Mouse (Mus musculus) liver, adult 2 months (tissue): Measurements from ENCODE around the gene Mocs3. TPM values are rescaled to one million over a fixed set of nuclear protein-coding genes. Genes with fewer than 3 reads are reported as not detected.

Experiments
- DNase-seq: peaks from one replicate; pipeline ENCODE4 v3.0.0-alpha.2; 2011; ENCODE audit warnings: low read depth, low spot score; ENCODE audit errors: extremely low read depth
- H3K27ac ChIP-seq: fragments of 200-500 bp; replicated peaks from 2 replicates; pipeline ENCODE4 v1.5.1; 2012; ENCODE audit warnings: low read depth, mild to moderate bottlenecking, control low read depth, inconsistent platforms, low read length; ENCODE audit not compliant: insufficient read depth
- H3K27me3 ChIP-seq: fragments of 200-500 bp; 2 replicates; pipeline ENCODE4 v1.6.1; 2012; ENCODE audit warnings: mild to moderate bottlenecking, moderate library complexity, low read length, inconsistent platforms; ENCODE audit not compliant: control insufficient read depth, insufficient read depth
- H3K36me3 ChIP-seq: fragments of 200-500 bp; 2 replicates; pipeline ENCODE4 v1.6.1; 2012; ENCODE audit warnings: low read length, inconsistent platforms; ENCODE audit not compliant: control insufficient read depth, insufficient read depth
- H3K4me1 ChIP-seq: fragments of 200-500 bp; 2 replicates; pipeline ENCODE4 v1.6.1; 2011; ENCODE audit warnings: low read length; ENCODE audit not compliant: control insufficient read depth, insufficient read depth
- H3K4me3 ChIP-seq: fragments of 200-500 bp; 2 replicates; pipeline ENCODE4 v1.5.1; 2011; ENCODE audit warnings: low read depth, mild to moderate bottlenecking, control low read depth, low read length, moderate library complexity; ENCODE audit not compliant: insufficient read depth
- H3K79me2 ChIP-seq: fragments of 200-500 bp; 2 replicates; pipeline ENCODE4 v1.6.1; 2012; ENCODE audit warnings: inconsistent platforms, mild to moderate bottlenecking, low read length, moderate library complexity; ENCODE audit not compliant: control insufficient read depth, insufficient read depth
- H3K9ac ChIP-seq: fragments of 200-500 bp; 2 replicates; pipeline ENCODE4 v1.6.1; 2012; ENCODE audit warnings: low read depth, mild to moderate bottlenecking, control low read depth, inconsistent platforms, low read length
- CTCF ChIP-seq: fragments of 200-500 bp; IDR thresholded peaks from 2 replicates; pipeline ENCODE4 v1.5.1; 2011; ENCODE audit warnings: low read depth, low read length, control low read depth
- POLR2A ChIP-seq: fragments of 200-500 bp; IDR thresholded peaks from 2 replicates; pipeline ENCODE4 v1.6.1; 2011; ENCODE audit warnings: low read length, control low read depth; ENCODE audit not compliant: insufficient read depth; ENCODE audit errors: extremely low read depth
- WGBS: fragments of 180-500 bp; shearing (Covaris S2); methylation state at CpG from one replicate; pipeline ENCODE4 v1.1.7; 2018; 5-methylcytosine and 5-hydroxymethylcytosine counted together
- polyA plus RNA-seq: library from polyadenylated mRNA; depleted of rRNA; stranded (reverse); fragments of >200 nt; gene quantifications from 2 replicates; pipeline ENCODE4 v1.2.3, GENCODE M21; 2012
- total RNA-seq: library from RNA; depleted of rRNA; stranded (reverse); fragments of >200 nt; gene quantifications from 2 replicates; pipeline ENCODE4 v1.2.3, GENCODE M21; 2014

Gene Mocs3
- total and polyA plus RNA-seq, 2 experiments, result 5.9 to 16.8 TPM

DNA sequence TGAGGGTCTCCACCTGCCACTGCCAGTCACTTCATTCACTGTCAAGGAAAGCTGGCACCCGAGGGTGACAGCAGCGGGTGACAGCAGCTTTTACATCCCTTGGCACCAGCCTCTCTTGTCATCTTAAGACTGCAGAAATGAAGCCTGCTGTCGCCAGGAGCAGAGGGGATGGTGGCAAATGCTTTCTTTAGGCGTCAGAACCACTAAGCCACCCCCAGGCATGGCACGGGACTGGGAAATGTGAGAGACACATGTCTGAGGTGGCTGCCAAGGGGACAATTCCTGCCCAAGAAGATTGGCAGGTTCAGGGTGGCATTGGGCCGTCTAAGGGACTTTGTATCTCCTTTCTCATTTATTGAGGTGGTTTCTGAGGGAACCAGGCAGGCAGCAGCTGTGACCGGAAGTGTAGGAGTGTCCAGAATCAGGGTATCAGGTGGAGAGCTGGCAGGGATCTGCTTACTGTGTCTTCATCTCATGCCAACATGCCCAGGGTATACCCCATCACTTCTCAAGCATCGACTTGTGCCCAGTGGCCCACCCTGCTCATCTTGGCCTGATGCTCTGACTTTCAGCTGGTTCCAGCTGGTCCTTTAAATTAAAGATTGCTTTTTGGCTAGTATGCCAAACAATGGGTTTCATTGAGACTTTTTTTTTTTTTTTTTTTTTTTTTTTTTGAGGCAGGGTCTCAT is 17.9 kb downstream of the Mocs3 start:
- Histone ChIP-seq H3K4me1 (no peaks in the 10 kb centered on the region), H3K9ac (no peak overlapping the region), H3K79me2 (no peaks in the 10 kb centered on the region), H3K36me3 (no peaks in the 10 kb centered on the region), H3K27me3 (no peaks in the 10 kb centered on the region), H3K27ac (no peak overlapping the region), H3K4me3 (no peak overlapping the region)
- DNase-seq, result no peak
- no peak for TF ChIP-seq CTCF
- TF ChIP-seq POLR2A, result no peak
- 83% methylated on average over 8 of the region's 8 CpGs for WGBS

DNA sequence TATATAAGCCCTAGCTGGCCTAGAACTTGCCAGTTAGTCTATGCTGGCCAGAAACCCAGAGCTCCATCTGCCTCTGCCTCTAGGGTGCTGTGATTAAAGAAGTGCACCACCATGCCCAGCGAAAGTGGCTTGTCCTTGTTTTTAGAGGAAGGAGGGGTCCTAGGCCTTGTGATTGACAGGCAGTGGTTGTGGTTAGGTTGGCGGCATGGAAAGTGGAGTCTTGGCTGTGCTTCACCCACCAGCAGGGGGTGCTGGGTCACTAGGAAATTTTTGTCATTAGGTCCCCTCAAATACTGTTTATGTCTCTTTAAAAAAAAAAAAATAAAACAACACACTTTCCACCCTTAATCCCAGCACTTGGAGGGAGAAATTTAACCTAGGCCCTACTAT is 18.4 kb downstream of the Mocs3 start:
- no peaks in the 10 kb centered on the region for H3K27me3 ChIP-seq
- DNase-seq, result no peak
- no peak overlapping the region for H3K9ac ChIP-seq
- H3K27ac ChIP-seq, result no peak overlapping the region
- H3K4me1 ChIP-seq, result no peaks in the 10 kb centered on the region
- no peaks in the 10 kb centered on the region for H3K79me2 ChIP-seq
- WGBS, result 60% methylated on average over 2 of the region's 2 CpGs
- no peak overlapping the region for H3K4me3 ChIP-seq
- TF ChIP-seq CTCF (peak; percentile 39), POLR2A (no peak)
- no peaks in the 10 kb centered on the region for H3K36me3 ChIP-seq

- Histone ChIP-seq H3K4me1 (no peaks in the 10 kb centered on the region), H3K36me3 (no peaks in the 10 kb centered on the region), H3K27ac (no peak overlapping the region), H3K27me3 (no peaks in the 10 kb centered on the region), H3K9ac (no peak overlapping the region), H3K4me3 (no peak overlapping the region), H3K79me2 (no peaks in the 10 kb centered on the region)
- DNase-seq, result peak; percentile 67
- TF ChIP-seq CTCF, result peak; percentile 82
- no peak for TF ChIP-seq POLR2A
- WGBS, result 18% methylated on average over 8 of the region's 8 CpGs
Measured at GRCm38 (mm10) chr2:168250270-168250669, 19.8 kb downstream of the Mocs3 start.

DNA sequence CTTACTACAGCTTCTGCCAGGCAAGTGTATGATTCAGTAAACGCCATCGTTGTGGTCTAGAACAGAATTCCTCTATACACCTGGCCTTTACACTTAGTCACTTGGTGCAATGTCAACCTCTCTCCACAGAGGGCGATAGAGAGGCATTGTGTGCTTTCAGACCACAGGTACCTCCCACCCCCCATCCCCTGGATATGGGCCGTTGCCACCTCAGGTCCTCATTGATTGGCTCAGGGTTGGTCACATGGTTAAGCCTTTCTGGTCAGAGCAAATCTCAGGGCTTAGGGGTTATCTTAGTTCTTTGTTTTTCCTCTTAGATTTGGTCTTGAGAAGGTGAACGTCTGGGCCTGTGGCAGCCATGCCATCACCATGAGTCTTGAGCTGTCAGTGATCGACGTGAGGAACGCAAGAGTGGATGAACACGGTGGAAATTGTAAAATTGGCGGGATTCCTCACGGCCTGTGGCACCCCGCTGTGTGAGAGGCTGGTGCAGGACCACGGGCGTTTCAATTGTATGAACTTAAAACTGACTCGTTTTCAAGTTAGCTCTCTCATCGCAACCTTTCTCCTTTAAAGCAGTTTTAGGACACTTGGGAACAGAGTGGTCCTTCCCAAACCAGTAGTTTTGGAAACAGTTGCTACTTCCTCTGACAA is 22.3 kb downstream of the Mocs3 start:
- Histone ChIP-seq H3K4me1 (no peaks in the 10 kb centered on the region), H3K27ac (no peak overlapping the region), H3K36me3 (no peaks in the 10 kb centered on the region), H3K27me3 (no peaks in the 10 kb centered on the region), H3K4me3 (no peak overlapping the region), H3K9ac (no peak overlapping the region), H3K79me2 (no peaks in the 10 kb centered on the region)
- DNase-seq, result no peak
- 18% methylated on average over 16 of the region's 16 CpGs for WGBS
- TF ChIP-seq POLR2A, result no peak
- TF ChIP-seq CTCF, result peak; percentile 60

DNA sequence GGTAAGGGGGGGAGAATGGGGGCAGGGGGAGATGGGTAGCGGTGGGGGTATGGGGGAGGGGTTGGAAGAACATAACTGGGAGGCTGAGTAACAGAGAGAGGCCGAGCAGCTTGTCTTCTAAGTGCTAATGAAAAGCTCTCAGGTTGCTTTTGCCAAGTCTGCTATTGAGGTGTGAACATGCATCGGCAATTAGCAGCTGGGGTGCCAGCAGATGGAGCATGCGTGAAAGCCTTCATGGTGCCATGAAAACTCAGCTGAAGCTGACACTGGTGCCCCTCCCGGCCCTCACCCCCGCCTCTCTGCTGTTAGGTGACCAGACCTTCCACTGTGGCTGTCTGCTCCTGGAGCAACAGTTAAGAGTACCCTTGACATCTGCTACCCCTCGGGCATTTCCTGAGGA is 23.4 kb downstream of the Mocs3 start:
- Histone ChIP-seq H3K9ac (no peak overlapping the region), H3K36me3 (no peaks in the 10 kb centered on the region), H3K27ac (no peak overlapping the region), H3K79me2 (no peaks in the 10 kb centered on the region), H3K4me1 (no peaks in the 10 kb centered on the region), H3K4me3 (no peak overlapping the region), H3K27me3 (no peaks in the 10 kb centered on the region)
- 51% methylated on average over 7 of the region's 7 CpGs for WGBS
- DNase-seq, result no peak
- TF ChIP-seq CTCF (no peak), POLR2A (no peak)

- TF ChIP-seq CTCF, result no peak
- DNase-seq, result no peak
- H3K36me3 ChIP-seq, result no peaks in the 10 kb centered on the region
- no peak overlapping the region for H3K4me3 ChIP-seq
- H3K79me2 ChIP-seq, result no peaks in the 10 kb centered on the region
- H3K27me3 ChIP-seq, result no peaks in the 10 kb centered on the region
- no peak overlapping the region for H3K27ac ChIP-seq
- 63% methylated on average over 3 of the region's 3 CpGs for WGBS
- H3K4me1 ChIP-seq, result no peaks in the 10 kb centered on the region
- H3K9ac ChIP-seq, result no peak overlapping the region
Measured at GRCm38 (mm10) chr2:168256506-168256905, 26.1 kb downstream of the Mocs3 start.
